Mouse (Mus musculus) common myeloid progenitor, adult 5-6 weeks (primary cell): Measurements from ENCODE around the gene Gstm6. TPM values are rescaled to one million over a fixed set of nuclear protein-coding genes. Genes with fewer than 3 reads are reported as not detected.
"Not testable (repeated sequence)": the region's sequence is repeated elsewhere in the genome, so short reads cannot be mapped to it uniquely, and the experiment has no call there.

Experiments
- ATAC-seq: replicated peaks from 2 replicates; pipeline ENCODE4 v1.8.0; 2016; ENCODE audit warnings: low read depth, mild to moderate bottlenecking, moderate TSS enrichment, inconsistent platforms; ENCODE audit not compliant: poor library complexity, severe bottlenecking
- total RNA-seq: library from RNA; stranded (forward); fragments of 200-1000, 187-1606 nt; gene quantifications from 2 replicates; pipeline ENCODE4 v1.2.3, GENCODE M21; 2017

The Gstm6 gene
- total RNA-seq, 1 experiment from 2014 or later, result not detected

DNA sequence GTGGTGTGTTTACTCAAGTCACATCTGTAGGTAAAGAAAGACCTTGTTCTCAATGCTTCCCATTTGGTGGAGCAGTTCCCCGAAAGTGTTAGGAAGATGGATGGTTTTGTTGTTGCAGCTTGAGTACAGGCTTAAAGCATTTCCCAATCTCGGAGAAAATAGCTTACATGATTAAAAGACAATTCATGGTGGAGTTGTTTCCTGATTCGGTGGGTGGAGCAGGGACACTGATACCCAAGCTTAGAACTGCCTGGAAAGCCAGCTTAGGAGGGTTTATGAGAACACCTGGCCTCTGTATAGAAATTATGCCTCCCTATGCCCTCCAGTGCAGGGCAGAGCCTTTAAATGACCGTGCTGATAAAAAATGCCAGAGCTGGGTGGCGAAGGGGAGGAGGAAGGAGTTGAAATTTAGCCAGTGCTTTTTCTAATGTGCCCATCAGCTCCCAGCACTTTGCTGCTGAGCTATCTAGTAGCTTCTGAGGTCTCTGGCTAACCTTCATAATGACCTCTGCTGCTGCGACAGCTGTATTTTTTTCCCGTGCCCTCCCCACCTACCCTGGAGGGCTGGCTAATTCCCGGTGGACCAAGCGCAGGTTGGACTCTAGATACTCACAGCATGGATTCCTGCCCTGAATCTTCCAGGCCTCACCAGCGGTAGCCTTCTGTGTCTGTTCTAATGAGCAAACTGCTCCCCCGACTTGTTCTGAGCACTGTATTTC, 42.4 kb downstream of the Gstm6 start:
- no peak for ATAC-seq

DNA sequence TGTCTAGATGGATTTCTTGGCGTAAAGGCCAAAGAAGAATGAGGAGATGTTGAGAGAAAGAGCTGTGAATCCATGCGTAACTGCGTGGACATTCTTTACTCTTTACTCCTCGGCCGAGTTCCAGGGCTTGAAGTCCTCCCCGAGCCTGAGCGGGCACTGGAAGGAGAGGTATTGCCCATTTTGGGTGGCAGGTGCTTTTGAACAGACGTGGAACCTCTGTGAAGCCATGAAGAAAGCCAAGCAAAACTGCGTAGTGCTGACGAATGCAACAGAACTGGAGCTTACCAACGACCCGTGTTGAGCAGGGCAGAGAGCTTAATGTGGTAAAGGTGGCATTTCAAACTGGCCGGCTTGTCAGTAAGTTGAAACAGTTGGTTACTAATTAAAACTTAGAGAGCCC, 44.9 kb downstream of the Gstm6 start:
- ATAC-seq, result no peak

DNA sequence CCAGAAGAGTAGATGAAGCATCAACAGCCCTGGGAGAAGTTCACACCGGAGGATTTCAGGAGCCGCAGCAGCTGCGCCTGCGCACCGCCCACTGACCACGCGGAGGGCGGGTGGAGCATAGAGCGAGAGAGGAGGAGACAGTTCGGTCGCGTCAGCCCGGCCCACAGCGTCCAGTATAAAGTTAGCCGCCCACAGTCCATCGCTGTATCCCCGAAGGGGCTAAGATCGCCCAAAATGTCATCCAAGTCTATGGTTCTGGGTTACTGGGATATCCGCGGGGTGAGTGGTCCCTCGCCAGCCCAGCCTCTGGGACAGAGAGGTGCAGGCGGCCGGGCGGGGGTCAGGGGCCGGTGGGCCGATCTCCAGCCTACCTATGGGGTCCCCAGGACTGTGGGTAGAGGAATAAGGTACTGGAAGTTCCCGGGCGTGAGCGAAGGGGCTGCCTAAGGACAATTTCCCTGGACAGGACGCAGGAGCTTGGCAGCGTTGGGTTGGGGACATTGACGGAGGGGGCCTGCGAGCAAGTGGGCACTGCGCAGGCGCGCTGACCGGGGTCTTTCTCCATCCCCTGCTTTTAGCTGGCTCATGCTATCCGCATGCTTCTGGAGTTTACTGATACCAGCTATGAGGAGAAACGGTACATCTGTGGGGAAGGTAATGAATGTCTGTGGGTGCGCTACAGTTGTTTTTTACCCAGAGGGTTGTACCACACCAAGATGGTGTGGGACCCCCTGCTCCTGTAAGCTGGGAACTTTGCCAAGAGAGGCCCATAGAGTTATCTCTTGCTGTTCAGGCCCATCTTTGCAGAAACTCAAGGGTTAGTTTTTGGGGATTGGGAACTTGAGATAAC, 47.6 kb downstream of the Gstm6 start, which contains the start of gene Gstm5:
Gene Gstm5 (plus strand): TSS at position 102 of the 850 bp plus-strand sequence.
- ATAC-seq, result peak; percentile 84

DNA sequence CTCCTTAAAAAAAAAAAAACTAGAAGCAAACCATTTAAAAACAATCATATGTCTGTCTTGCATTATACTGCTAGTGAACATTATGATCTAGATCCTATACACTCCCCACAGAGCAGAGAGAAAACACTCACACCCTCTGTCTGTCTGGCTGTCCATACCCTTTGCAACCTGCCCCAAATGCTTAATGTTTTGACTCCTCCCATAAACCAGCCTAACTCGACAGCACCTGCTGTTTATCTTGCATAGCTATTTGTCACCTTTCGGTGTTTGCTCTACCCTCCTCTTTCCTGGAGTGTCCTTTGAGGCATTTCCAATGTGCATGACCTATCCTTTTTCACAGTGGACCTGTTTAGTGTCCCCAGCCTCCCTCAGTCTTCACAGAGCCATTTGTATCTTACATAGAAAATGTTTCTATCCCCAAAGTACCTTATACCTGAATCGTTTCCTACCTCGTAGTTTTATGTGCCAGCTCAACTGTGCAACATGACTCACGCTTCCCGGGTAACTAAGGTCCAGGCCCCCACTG, 48.3 kb downstream of the Gstm6 start:
- peak; percentile 6 for ATAC-seq

DNA sequence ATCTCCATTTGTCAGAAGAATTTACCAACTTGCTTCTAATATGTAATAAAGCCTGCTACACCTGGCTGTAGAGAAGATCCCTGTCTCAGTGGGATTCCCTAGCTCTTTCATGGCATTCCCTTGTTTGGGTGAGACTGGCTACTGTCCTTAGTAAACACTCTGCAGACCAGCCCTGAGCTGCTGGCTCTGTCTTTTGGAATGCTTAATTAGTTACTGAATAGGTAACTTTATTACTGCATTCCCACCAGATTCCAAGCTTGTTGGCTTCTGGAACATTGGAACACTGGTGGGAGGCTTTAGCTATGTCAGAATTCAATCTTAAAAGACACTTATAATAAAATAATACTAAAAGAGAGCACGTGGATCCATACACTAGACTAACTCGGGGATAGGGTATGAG, 54.3 kb downstream of the Gstm6 start:
- not testable (repeated sequence) for ATAC-seq

Other genes starting within 250 kb of the Gstm6 start
- gene Ahcyl1, start 247.2 kb downstream of the Gstm6 start, total RNA-seq, result 79.1 and 95.6 TPM in 2 replicates
- gene Csf1, start 183.3 kb downstream of the Gstm6 start, total RNA-seq, result 1.2 and 2.1 TPM in 2 replicates
- not detected in 2 replicates for gene Eps8l3, start 66.5 kb downstream of the Gstm6 start, total RNA-seq
- 73.7 and 87.7 TPM in 2 replicates for gene Gstm5, start 47.9 kb downstream of the Gstm6 start, total RNA-seq
- 0.39 and 1.6 TPM in 2 replicates for gene Gstm7, start 11.9 kb downstream of the Gstm6 start, total RNA-seq
- not detected in 2 replicates for gene Gstm3, start 25.5 kb upstream of the Gstm6 start, total RNA-seq
- gene Gstm2, start 42.7 kb upstream of the Gstm6 start, total RNA-seq, result 2.1 and 5.6 TPM in 2 replicates
- 36.8 and 36.9 TPM in 2 replicates for gene Gstm1, start 74.2 kb upstream of the Gstm6 start, total RNA-seq
- 8.1 and 9.0 TPM in 2 replicates for gene Gstm4, start 101.1 kb upstream of the Gstm6 start, total RNA-seq
- gene Ampd2, start 142.9 kb upstream of the Gstm6 start, total RNA-seq, result 35.3 and 36.7 TPM in 2 replicates
- gene Gnat2, start 149.0 kb upstream of the Gstm6 start, total RNA-seq, result 5.2 TPM in 1 of 2 replicates, not detected in the other
- 120 and 122 TPM in 2 replicates for gene Gnai3, start 202.4 kb upstream of the Gstm6 start, total RNA-seq
- not detected in 2 replicates for gene Gpr61, start 211.1 kb upstream of the Gstm6 start, total RNA-seq
- 3.1 and 4.5 TPM in 2 replicates for gene Amigo1, start 242.6 kb upstream of the Gstm6 start, total RNA-seq